Mouse (Mus musculus): ENCODE measurements around the gene Ralgps1. TPM values are rescaled to one million over a fixed set of nuclear protein-coding genes. Genes with fewer than 3 reads are reported as not detected.
"Not testable (repeated sequence)": the region's sequence is repeated elsewhere in the genome, so short reads cannot be mapped to it uniquely, and the experiment has no call there.

Ralgps1 gene
- polyA plus RNA-seq, 1 experiment: 9.5 TPM

DNA sequence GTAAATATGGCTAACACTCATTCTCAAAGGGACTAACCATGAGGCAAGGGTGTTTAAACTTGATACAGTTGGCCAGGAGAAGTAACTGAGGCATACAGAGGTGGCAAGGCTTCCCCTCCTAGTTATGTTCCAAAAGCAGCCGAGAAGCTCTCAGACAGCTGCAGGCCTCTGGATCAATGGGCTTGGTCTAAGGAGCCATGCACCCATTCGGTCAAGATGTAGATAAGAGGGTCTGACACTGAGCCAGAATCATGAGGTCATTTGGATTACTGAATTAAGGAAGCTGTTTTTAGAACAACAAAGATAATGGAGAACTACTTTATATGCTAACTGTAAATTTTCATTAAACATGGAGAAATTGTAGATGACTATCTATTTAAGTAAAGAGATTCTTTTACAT lies 244.0 kb downstream of the Ralgps1 start:
- 41% methylated on average over 2 of the region's 2 CpGs for WGBS
- no peak for TF ChIP-seq CTCF (IDR thresholded peaks at IDR 0.05; ENCODE audit: extremely low read depth, insufficient read length, insufficient replicate concordance, low read depth, low read length)
- Histone ChIP-seq H3K4me1 (ENCODE audit: control insufficient read depth, insufficient read depth, insufficient read length, low read length) (peaks cover 9% of the 10 kb centered on the region), H3K27me3 (ENCODE audit: control insufficient read depth, insufficient read depth, low read length) (0 out of 2 replicates have a peak, but pooled peaks cover 2% of the 10 kb centered on the region), H3K4me3 (ENCODE audit: low read depth, low read length) (no peak overlapping the region), H3K27ac (ENCODE audit: insufficient read depth, low read depth, low read length) (no peak overlapping the region), H3K36me3 (ENCODE audit: control insufficient read depth, insufficient read depth, low read length) (no peaks in the 10 kb centered on the region)

DNA sequence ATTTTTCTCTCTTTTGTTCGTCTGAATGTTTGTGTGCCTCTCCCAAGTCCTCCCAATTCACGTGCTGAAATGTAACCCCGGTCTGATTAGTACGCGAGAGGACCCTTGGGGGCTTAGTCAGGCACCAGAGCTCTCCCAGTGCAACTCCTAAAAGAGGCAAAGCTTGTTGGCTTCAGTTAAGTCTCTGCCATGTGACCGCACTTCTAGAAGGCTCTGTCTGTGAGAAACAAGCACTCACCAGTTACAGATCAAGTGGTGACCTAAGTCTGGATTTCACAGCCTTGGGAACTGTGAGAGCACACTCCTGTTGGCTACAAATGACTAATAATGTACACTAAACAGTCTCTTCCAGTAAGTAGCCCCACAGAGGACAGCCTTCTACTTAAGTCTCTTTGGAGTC lies 248.4 kb downstream of the Ralgps1 start:
- WGBS: 75% methylated on average over 6 of the region's 6 CpGs
- Histone ChIP-seq H3K4me3 (ENCODE audit: low read depth, low read length) (no peak overlapping the region), H3K4me1 (ENCODE audit: control insufficient read depth, insufficient read depth, insufficient read length, low read length) (no peaks in the 10 kb centered on the region), H3K36me3 (ENCODE audit: control insufficient read depth, insufficient read depth, low read length) (no peaks in the 10 kb centered on the region), H3K27ac (ENCODE audit: insufficient read depth, low read depth, low read length) (no peak overlapping the region), H3K27me3 (ENCODE audit: control insufficient read depth, insufficient read depth, low read length) (no peaks in the 10 kb centered on the region)
- TF ChIP-seq CTCF (IDR thresholded peaks at IDR 0.05; ENCODE audit: extremely low read depth, insufficient read length, insufficient replicate concordance, low read depth, low read length) (no peak), POLR2A (IDR thresholded peaks at IDR 0.05; ENCODE audit: low read depth, low read length) (no peak)

DNA sequence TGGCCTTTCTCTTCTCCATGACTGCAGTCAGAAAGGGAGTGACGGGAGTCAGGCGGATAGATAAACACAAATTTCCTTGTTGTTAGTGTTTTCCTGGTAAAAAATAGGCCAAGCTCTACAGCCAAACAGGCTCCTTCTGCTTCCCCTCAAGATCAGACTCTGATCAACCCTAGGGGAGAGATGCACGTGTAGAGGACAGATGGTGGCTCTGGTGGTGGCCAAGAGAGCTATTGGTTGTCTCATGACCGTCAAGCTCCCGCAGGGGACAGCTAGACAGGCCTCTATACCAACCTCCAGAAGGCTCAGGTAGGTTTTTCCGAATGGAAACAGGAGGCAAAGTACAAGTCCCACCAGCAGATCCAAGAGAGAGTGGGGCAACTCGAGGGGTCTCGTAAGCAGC lies 270.8 kb downstream of the Ralgps1 start:
- 0 out of 2 replicates have a peak, but pooled peaks cover 2% of the 10 kb centered on the region for H3K4me1 ChIP-seq (ENCODE audit: control insufficient read depth, insufficient read depth, insufficient read length, low read length)
- 81% methylated on average over 8 of the region's 8 CpGs for WGBS
- no peaks in the 10 kb centered on the region for H3K36me3 ChIP-seq (ENCODE audit: control insufficient read depth, insufficient read depth, low read length)
- no peak overlapping the region for H3K27ac ChIP-seq (ENCODE audit: insufficient read depth, low read depth, low read length)
- no peaks in the 10 kb centered on the region for H3K27me3 ChIP-seq (ENCODE audit: control insufficient read depth, insufficient read depth, low read length)
- H3K4me3 ChIP-seq (ENCODE audit: low read depth, low read length): no peak overlapping the region
- TF ChIP-seq POLR2A (IDR thresholded peaks at IDR 0.05; ENCODE audit: low read depth, low read length) (no peak), CTCF (IDR thresholded peaks at IDR 0.05; ENCODE audit: extremely low read depth, insufficient read length, insufficient replicate concordance, low read depth, low read length) (no peak)

DNA sequence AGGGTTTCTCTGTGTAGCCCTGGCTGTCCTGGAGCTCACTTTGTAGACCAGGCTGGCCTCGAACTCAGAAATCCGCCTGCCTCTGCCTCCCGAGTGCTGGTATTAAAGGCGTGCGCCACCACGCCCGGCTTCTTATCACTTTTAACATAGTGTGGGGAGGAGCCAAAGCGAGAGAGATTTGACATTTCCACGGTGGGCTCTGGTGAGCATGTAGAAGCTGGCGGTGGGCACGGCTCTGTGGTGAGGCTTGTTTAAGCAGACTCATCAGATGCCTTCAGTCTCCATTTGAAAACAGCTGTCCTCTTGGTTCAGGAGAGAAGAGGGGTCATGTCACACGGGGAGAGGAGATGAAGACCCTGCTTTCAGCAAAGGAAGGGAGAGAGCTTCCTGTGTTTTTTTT lies 274.0 kb downstream of the Ralgps1 start:
- H3K4me3 ChIP-seq (ENCODE audit: low read depth, low read length); H3K4me1 ChIP-seq (ENCODE audit: control insufficient read depth, insufficient read depth, insufficient read length, low read length); H3K27ac ChIP-seq (ENCODE audit: insufficient read depth, low read depth, low read length); H3K27me3 ChIP-seq (ENCODE audit: control insufficient read depth, insufficient read depth, low read length); H3K36me3 ChIP-seq (ENCODE audit: control insufficient read depth, insufficient read depth, low read length): not testable (repeated sequence)
- WGBS: 82% methylated on average over 12 of the region's 12 CpGs

DNA sequence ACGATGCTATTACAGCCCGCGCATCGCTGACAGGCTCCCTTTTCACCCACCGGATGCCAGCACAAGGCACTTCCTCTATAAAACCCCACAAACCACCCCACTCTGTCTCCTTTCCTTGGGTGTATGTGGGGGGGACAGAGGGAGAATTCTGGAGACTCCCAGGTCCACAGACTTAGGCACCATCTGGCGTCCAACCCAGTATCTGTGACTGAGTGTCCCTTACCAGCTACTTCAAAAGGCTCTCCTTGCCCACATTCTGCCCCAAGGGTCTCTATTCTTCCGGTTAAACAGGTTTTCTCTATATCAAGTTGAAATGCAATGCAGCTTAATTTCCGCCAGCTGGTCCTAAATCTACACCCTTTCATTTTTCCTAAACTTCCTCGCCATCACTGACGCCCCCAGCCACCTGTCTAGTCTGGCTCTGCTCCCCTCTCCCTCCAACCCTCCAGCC lies 276.0 kb downstream of the Ralgps1 start:
- Histone ChIP-seq H3K27me3 (ENCODE audit: control insufficient read depth, insufficient read depth, low read length) (no peaks in the 10 kb centered on the region), H3K36me3 (ENCODE audit: control insufficient read depth, insufficient read depth, low read length) (no peaks in the 10 kb centered on the region), H3K4me1 (ENCODE audit: control insufficient read depth, insufficient read depth, insufficient read length, low read length) (no peaks in the 10 kb centered on the region), H3K4me3 (ENCODE audit: low read depth, low read length) (no peak overlapping the region), H3K27ac (ENCODE audit: insufficient read depth, low read depth, low read length) (no peak overlapping the region)
- 72% methylated on average over 10 of the region's 10 CpGs for WGBS
- no peak for TF ChIP-seq CTCF (IDR thresholded peaks at IDR 0.05; ENCODE audit: extremely low read depth, insufficient read length, insufficient replicate concordance, low read depth, low read length)
- no peak for TF ChIP-seq POLR2A (IDR thresholded peaks at IDR 0.05; ENCODE audit: low read depth, low read length)

DNA sequence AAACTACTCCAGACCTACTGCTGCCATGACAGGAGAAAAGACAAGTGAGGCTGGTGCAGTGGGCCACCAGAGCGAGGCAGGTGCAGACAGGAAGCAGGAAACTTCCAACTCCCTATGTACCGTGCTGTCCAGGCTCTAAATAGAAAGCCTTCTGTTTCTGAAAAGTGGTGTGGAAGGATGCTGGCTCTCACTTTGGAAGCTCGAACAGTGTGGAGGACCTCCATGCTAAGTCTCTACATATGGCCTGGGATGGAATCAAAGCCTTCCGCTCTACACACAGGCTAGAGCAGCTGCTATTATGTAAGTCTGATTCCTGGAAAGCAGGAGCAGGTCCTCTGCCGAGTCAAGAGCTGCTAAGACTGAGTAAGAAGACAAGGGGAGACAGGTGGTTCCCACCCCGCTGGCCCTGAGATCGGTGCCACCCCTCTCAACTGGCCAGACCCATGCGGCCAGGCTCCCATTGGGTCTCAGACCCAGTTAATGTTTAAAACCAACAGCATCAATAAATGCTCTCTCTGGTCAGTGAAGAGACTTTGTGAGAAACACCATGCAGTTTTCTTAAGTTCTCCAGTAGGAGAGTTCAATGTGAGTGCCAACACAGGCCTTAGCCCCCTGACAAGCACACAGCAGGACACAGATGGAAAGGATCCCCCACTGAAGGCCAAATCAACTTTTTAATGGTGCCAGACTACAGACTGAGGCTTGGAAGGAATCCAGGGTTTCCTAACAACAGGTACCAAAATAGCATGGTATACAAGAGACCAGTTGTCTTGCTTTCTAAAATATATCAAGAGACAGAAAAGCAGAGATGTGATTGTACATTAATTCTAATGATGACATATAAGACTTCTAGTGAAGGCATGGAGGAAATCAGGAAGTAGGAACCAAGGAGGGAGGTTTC lies 280.4 kb downstream of the Ralgps1 start:
- TF ChIP-seq POLR2A (IDR thresholded peaks at IDR 0.05; ENCODE audit: low read depth, low read length) (no peak), CTCF (IDR thresholded peaks at IDR 0.05; ENCODE audit: extremely low read depth, insufficient read length, insufficient replicate concordance, low read depth, low read length) (no peak)
- H3K4me1 ChIP-seq (ENCODE audit: control insufficient read depth, insufficient read depth, insufficient read length, low read length): no peaks in the 10 kb centered on the region
- no peaks in the 10 kb centered on the region for H3K36me3 ChIP-seq (ENCODE audit: control insufficient read depth, insufficient read depth, low read length)
- no peaks in the 10 kb centered on the region for H3K27me3 ChIP-seq (ENCODE audit: control insufficient read depth, insufficient read depth, low read length)
- no peak overlapping the region for H3K4me3 ChIP-seq (ENCODE audit: low read depth, low read length)
- WGBS: 77% methylated on average over 8 of the region's 8 CpGs
- H3K27ac ChIP-seq (ENCODE audit: insufficient read depth, low read depth, low read length): no peak overlapping the region

DNA sequence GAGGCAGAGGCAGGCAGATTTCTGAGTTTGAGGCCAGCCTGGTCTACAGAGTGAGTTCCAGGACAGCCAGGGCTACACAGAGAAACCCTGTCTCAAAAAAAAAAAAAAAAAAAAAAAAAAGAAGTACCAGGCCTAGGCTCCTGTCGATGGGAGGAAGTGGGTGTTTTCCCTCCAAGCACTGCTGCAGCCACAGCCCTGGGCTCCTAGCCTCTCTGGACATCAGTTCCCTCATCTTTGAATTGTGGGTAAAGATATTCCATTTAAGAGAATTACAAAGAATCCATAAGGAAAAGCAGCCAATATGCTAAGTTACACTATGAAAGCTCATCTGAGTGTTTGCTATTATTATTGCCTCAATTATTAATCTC lies 281.3 kb downstream of the Ralgps1 start:
- not testable (repeated sequence) for H3K27me3 ChIP-seq (ENCODE audit: control insufficient read depth, insufficient read depth, low read length); H3K4me1 ChIP-seq (ENCODE audit: control insufficient read depth, insufficient read depth, insufficient read length, low read length); H3K36me3 ChIP-seq (ENCODE audit: control insufficient read depth, insufficient read depth, low read length); H3K4me3 ChIP-seq (ENCODE audit: low read depth, low read length); H3K27ac ChIP-seq (ENCODE audit: insufficient read depth, low read depth, low read length)
- WGBS: 79% methylated on average over 1 of the region's 1 CpGs
